Mouse (Mus musculus) embryonic facial prominence, embryonic 14.5 days (tissue): ENCODE results near the gene Mipol1. TPM values are rescaled to one million over a fixed set of nuclear protein-coding genes. Genes with fewer than 3 reads are reported as not detected.

Source experiments
- ATAC-seq: fragments of 200-750 bp; cut with Nextera tagmentation; 2 replicates; pipeline ENCODE4 v1.8.0; 2017; ENCODE audit warnings: low read depth, moderate number of reproducible peaks, moderate TSS enrichment
- DNase-seq: peaks from one replicate; pipeline ENCODE4 v3.0.0-alpha.2; 2015; ENCODE audit warnings: low spot score
- H3K27ac ChIP-seq: fragments of 300-500 bp; sonication (generic); replicated peaks from 2 replicates; pipeline ENCODE4 v1.5.1; 2014; ENCODE audit warnings: low read depth, mild to moderate bottlenecking, low read length, moderate library complexity
- H3K27me3 ChIP-seq: fragments of 300-500 bp; sonication (generic); replicated peaks from 2 replicates; pipeline ENCODE4 v1.6.1; 2014; ENCODE audit warnings: low read length; ENCODE audit not compliant: control insufficient read depth, insufficient read depth
- H3K36me3 ChIP-seq: fragments of 300-500 bp; sonication (generic); 2 replicates; pipeline ENCODE4 v1.6.1; 2014; ENCODE audit warnings: low read length, mixed read lengths; ENCODE audit not compliant: control insufficient read depth, insufficient read depth
- H3K4me1 ChIP-seq: fragments of 300-500 bp; sonication (generic); 2 replicates; pipeline ENCODE4 v1.6.1; 2014; ENCODE audit warnings: antibody characterized with exemption, low read length; ENCODE audit not compliant: control insufficient read depth, insufficient read depth
- H3K4me2 ChIP-seq: fragments of 300-500 bp; sonication (generic); 2 replicates; pipeline ENCODE4 v1.6.1; 2014; ENCODE audit warnings: low read depth, mild to moderate bottlenecking, low read length, moderate library complexity, mixed read lengths
- H3K4me3 ChIP-seq: fragments of 300-500 bp; sonication (generic); 2 replicates; pipeline ENCODE4 v1.5.1; 2014; ENCODE audit warnings: low read depth, mild to moderate bottlenecking, low read length
- H3K9ac ChIP-seq: fragments of 300-500 bp; sonication (generic); 2 replicates; pipeline ENCODE4 v1.6.1; 2014; ENCODE audit warnings: low read depth, mild to moderate bottlenecking, low read length, moderate library complexity, mixed read lengths
- H3K9me3 ChIP-seq: fragments of 300-500 bp; sonication (generic); 2 replicates; pipeline ENCODE4 v1.6.1; 2016; ENCODE audit warnings: low read length; ENCODE audit not compliant: control insufficient read depth
- WGBS: fragments of 180-500 bp; shearing (Covaris S2); extraction: QIAGEN DNeasy Blood & Tissue Kit; methylation state at CpG from one replicate; pipeline ENCODE4 v1.1.7; 2014; 5-methylcytosine and 5-hydroxymethylcytosine counted together
- polyA plus RNA-seq: library from polyadenylated mRNA; unstranded; fragments of >200 nt; fragmentation: Nextera tagmentation; extraction: Ambion mirVana; gene quantifications from 2 replicates; pipeline ENCODE4 v1.2.1, GENCODE M21; 2014

Mipol1 gene
- polyA plus RNA-seq, 1 experiment from 2014 or later = 6.9 TPM

DNA sequence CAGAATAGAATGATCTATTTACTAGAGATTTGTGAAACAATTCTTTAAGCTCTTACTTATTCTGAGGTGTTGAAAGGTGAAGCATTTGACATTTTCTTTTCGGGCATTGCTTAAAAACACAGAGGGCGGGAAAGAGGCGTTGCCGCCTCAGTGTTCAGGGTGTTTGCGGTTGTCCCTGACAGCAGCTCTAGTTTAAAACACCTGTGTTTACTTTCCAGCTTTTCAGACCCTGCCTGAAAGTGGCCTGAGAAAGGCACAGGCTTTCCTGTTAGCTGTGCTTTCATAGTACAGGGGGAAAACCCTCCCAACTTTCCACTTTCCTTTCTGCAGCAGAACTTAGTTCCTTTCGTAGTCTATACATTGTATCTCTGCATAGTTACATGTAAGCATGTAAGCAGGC, 152.6 kb downstream of the Mipol1 start:
- Histone ChIP-seq H3K9me3 (no peaks in the 10 kb centered on the region), H3K4me3 (no peak overlapping the region), H3K4me2 (no peak overlapping the region), H3K27me3 (no peaks in the 10 kb centered on the region), H3K4me1 (no peaks in the 10 kb centered on the region), H3K27ac (no peak overlapping the region), H3K9ac (no peak overlapping the region), H3K36me3 (no peaks in the 10 kb centered on the region)
- WGBS = 52% methylated on average over 6 of the region's 6 CpGs
- ATAC-seq (peak; percentile 37; the same call in 1 of the 2 replicates), DNase-seq (peak; percentile 61)

DNA sequence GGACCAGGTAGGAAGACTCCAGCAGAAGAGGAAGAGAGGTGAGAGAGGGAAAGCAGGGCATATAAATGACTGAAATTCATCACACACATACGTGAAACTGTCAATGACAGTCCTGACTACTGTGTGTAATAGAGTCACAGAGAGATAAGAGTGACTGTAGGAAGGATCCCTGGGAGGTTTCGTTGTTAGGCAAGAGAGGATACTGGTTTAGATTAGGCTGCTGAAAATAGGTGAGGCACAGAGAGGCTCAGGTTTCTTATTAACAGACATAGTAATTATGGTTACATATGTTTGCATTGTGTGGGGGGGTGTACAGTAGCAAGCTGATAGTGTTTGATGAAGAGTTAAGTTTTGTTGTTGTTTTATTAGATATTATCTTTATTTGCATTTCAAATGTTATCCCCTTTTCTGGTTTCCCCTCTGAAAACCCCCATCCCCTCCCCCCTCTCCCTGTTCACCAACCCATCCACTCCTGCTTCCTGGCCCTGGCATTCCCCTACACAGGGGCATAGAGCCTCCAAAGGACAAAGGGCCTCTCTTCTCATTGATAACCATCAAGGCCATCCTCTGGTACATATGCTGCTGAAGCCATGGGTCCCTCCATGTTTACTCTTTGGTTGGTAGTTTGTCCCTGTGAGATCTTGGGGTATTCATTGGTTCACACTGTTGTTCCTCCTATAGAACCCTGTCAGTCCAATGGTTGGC, 157.5 kb downstream of the Mipol1 start:
- Histone ChIP-seq H3K27ac (no peak overlapping the region), H3K4me3 (no peak overlapping the region), H3K4me1 (no peaks in the 10 kb centered on the region), H3K9me3 (no peaks in the 10 kb centered on the region), H3K9ac (no peak overlapping the region), H3K4me2 (no peak overlapping the region), H3K27me3 (no peaks in the 10 kb centered on the region), H3K36me3 (no peaks in the 10 kb centered on the region)
- WGBS = 81% methylated on average over 2 of the region's 2 CpGs
- ATAC-seq (no peak), DNase-seq (no peak)

DNA sequence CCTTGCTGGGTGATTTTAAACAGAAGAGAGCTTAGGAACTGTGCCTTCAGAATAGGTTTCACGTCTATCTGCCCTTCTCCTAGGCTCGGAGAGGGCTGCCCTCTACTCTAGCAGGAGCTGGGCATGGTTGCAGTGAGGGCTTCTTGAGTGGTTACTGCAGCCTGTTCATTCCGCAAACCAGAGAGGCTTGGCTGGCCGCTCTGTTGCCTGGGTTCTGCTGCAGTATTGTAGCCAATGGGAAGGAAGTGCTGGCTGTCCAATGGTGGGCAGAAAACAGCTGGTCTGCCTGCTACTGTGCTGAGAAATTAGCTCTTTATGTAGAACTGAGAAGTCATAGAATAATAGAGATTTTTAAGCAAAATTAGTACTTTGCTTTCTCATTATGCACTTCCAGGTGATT, 169.3 kb downstream of the Mipol1 start:
- H3K27ac ChIP-seq = no peak overlapping the region
- no peak for ATAC-seq
- H3K27me3 ChIP-seq = no peaks in the 10 kb centered on the region
- no peaks in the 10 kb centered on the region for H3K4me1 ChIP-seq
- no peak overlapping the region for H3K4me3 ChIP-seq
- DNase-seq = no peak
- H3K9ac ChIP-seq = no peak overlapping the region
- no peaks in the 10 kb centered on the region for H3K9me3 ChIP-seq
- no peak overlapping the region for H3K4me2 ChIP-seq
- H3K36me3 ChIP-seq = no peaks in the 10 kb centered on the region
- WGBS = 52% methylated on average over 4 of the region's 4 CpGs

DNA sequence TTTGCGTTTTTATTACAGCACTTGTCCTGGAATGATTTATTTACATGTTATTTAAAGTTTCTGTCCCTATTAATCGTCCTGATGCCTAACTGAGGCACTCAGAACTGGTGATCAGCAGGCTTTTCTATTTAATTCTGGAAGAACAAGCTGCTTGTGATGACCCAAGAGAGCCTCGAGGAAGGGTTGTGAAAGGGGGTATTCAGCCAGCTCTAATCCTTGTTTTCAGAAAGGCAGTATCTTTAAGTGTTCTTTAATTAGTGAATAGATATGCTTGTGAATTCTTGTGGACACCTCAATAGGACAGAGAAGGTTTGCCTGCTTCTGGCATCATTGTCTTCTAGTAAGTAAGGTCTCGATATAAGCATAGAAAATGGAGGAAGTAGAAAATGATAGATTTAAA, 170.0 kb downstream of the Mipol1 start:
- H3K36me3 ChIP-seq = no peaks in the 10 kb centered on the region
- no peaks in the 10 kb centered on the region for H3K27me3 ChIP-seq
- H3K9me3 ChIP-seq = no peaks in the 10 kb centered on the region
- no peak overlapping the region for H3K4me3 ChIP-seq
- DNase-seq = no peak
- no peak overlapping the region for H3K9ac ChIP-seq
- no peaks in the 10 kb centered on the region for H3K4me1 ChIP-seq
- no peak for ATAC-seq
- no peak overlapping the region for H3K27ac ChIP-seq
- no peak overlapping the region for H3K4me2 ChIP-seq
- 44% methylated on average over 4 of the region's 4 CpGs for WGBS

DNA sequence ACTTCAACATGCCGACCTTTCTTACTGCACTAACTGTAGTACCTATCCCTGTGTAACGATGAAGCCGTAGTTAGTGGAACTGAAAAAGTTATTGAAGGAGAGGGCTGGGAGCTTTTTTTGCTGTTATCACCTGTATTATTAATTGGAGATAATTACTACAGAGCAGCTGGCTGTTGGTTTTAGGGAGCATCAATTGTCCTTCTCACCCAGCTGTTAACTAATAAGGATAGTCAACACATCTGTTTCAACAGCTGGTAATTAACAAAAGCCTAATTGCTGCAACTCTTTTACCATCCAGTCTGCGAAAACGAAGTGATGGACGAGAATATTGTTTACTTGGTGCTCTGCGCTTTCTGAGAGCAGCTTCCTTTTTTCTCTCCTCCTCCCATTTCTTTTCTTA, 170.9 kb downstream of the Mipol1 start:
- ATAC-seq = no peak
- H3K27ac ChIP-seq = no peak overlapping the region
- no peaks in the 10 kb centered on the region for H3K9me3 ChIP-seq
- WGBS = 48% methylated on average over 7 of the region's 7 CpGs
- no peak for DNase-seq
- no peak overlapping the region for H3K4me2 ChIP-seq
- no peaks in the 10 kb centered on the region for H3K27me3 ChIP-seq
- no peak overlapping the region for H3K4me3 ChIP-seq
- H3K9ac ChIP-seq = no peak overlapping the region
- no peaks in the 10 kb centered on the region for H3K36me3 ChIP-seq
- H3K4me1 ChIP-seq = no peaks in the 10 kb centered on the region

DNA sequence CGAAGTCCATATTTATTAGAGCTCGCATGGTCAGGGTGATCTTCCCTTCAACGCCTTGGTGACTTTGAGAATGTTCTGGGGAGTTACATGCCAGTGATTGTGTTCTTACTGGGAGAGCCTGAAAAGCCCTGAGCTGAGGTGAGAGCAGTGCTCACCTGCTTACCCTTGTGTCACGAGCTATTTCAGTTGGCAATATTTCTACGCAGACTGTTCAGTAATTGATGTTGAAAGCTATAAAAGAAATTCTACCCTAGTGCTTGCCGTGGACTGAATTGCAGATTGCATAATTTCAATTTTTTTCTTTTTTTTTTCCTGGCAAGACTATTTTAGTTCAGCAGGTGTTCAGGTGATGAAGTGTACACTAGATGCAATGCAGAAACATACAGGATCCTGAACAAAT, 172.1 kb downstream of the Mipol1 start:
- H3K4me1 ChIP-seq = no peaks in the 10 kb centered on the region
- 72% methylated on average over 6 of the region's 6 CpGs for WGBS
- no peaks in the 10 kb centered on the region for H3K36me3 ChIP-seq
- DNase-seq = no peak
- no peak; the same call in 1 of the 2 replicates for ATAC-seq
- H3K4me2 ChIP-seq = no peak overlapping the region
- H3K9me3 ChIP-seq = no peaks in the 10 kb centered on the region
- H3K27me3 ChIP-seq = no peaks in the 10 kb centered on the region
- H3K9ac ChIP-seq = no peak overlapping the region
- no peak overlapping the region for H3K27ac ChIP-seq
- H3K4me3 ChIP-seq = no peak overlapping the region

DNA sequence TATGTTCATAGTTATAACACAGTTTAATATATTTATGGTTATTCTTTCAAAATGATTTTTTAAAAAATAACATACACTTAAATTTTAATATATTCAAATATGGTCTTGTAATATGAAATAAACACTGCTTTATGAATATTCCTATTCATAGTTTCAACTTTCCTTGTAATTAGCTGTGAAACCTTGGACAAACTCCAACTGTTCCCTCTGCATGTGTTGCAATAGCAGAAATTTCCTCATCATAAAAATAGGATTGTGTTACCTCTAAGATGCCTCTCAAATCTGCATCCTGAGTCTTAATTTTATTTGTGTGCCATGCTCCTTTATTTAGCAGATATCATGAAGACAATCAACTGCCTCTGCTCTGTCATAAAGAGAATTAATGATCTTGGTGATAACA, 179.7 kb downstream of the Mipol1 start:
- ATAC-seq = no peak
- Histone ChIP-seq H3K27ac (no peak overlapping the region), H3K9me3 (no peaks in the 10 kb centered on the region), H3K9ac (no peak overlapping the region), H3K4me3 (no peak overlapping the region), H3K4me2 (no peak overlapping the region), H3K27me3 (no peaks in the 10 kb centered on the region), H3K36me3 (no peaks in the 10 kb centered on the region), H3K4me1 (no peaks in the 10 kb centered on the region)
- peak; percentile 13 for DNase-seq

DNA sequence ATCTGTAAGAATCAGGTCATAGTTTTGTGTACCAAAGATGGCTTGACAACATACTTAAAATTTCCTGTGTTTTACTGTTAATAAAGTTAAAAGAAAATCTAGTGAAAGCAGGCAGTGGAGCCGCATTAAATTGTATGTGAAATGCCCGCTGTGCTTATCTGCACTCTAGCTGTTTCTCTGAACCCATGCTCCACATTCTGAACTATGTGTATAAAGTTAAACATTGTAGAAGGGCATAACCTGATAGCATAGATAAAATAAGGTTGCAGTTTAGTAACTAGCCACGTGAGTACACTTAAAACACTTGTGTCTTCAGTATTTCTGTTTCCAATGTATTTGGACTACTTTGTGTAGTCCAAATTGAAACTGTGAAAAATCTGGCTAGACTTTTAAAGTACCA, 183.6 kb downstream of the Mipol1 start:
- no peaks in the 10 kb centered on the region for H3K27me3 ChIP-seq
- no peak for ATAC-seq
- H3K27ac ChIP-seq = no peak overlapping the region
- H3K9ac ChIP-seq = no peak overlapping the region
- no peaks in the 10 kb centered on the region for H3K4me1 ChIP-seq
- no peak overlapping the region for H3K4me2 ChIP-seq
- DNase-seq = no peak
- H3K36me3 ChIP-seq = no peaks in the 10 kb centered on the region
- no peaks in the 10 kb centered on the region for H3K9me3 ChIP-seq
- 85% methylated on average over 3 of the region's 3 CpGs for WGBS
- no peak overlapping the region for H3K4me3 ChIP-seq

DNA sequence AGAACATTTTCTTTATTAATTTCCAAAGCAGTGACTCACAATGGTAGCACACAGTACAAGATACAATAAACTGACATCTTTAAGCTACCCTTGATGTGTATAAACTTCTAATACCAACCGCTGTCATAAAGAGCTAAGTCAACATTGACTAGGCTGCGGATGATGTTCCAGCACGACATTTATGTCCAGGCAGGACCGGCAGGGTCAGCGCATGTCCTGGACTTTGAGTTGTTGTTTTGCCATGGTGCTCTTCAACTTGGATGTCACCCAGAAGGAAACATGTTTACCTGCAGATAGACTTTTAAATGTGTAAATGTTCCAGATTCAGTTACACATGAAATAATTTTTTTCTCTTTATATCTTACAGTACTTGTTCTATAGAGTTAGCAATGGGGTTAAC, 194.7 kb downstream of the Mipol1 start:
- no peak for ATAC-seq
- no peak overlapping the region for H3K27ac ChIP-seq
- no peak for DNase-seq

More for the DNA sequence above, 194.7 kb downstream of the Mipol1 start:
- H3K27me3 ChIP-seq = no peaks in the 10 kb centered on the region
- H3K9ac ChIP-seq = no peak overlapping the region
- H3K4me2 ChIP-seq = no peak overlapping the region
- H3K36me3 ChIP-seq = no peaks in the 10 kb centered on the region
- WGBS = 92% methylated on average over 5 of the region's 5 CpGs
- H3K4me3 ChIP-seq = no peak overlapping the region
- no peaks in the 10 kb centered on the region for H3K4me1 ChIP-seq
- H3K9me3 ChIP-seq = no peaks in the 10 kb centered on the region
